Mouse (Mus musculus) forebrain, embryonic 11.5 days (tissue): ENCODE data around the gene Camkv. TPM values are rescaled to one million over a fixed set of nuclear protein-coding genes. Genes with fewer than 3 reads are reported as not detected.

ENCODE experiments used
- ATAC-seq: fragments of 200-750 bp; cut with Nextera tagmentation; replicated peaks from 2 replicates; pipeline ENCODE4 v1.8.0; 2017; ENCODE audit warnings: moderate TSS enrichment; ENCODE audit not compliant: low FRiP score
- DNase-seq: peaks from one replicate; pipeline ENCODE4 v3.0.0-alpha.2; 2017; ENCODE audit warnings: low spot score
- H3K27ac ChIP-seq: fragments of 300-500 bp; sonication (generic); 2 replicates; pipeline ENCODE4 v1.5.1; 2014; ENCODE audit warnings: low read depth, low read length
- H3K27me3 ChIP-seq: fragments of 300-500 bp; sonication (generic); 2 replicates; pipeline ENCODE4 v1.6.1; 2014; ENCODE audit warnings: mild to moderate bottlenecking, low read length, mixed read lengths; ENCODE audit not compliant: control insufficient read depth, insufficient read depth
- H3K36me3 ChIP-seq: fragments of 300-500 bp; sonication (generic); 2 replicates; pipeline ENCODE4 v1.6.1; 2014; ENCODE audit warnings: mild to moderate bottlenecking, low read length, moderate library complexity, mixed read lengths; ENCODE audit not compliant: control insufficient read depth, insufficient read depth
- H3K4me1 ChIP-seq: fragments of 300-500 bp; sonication (generic); replicated peaks from 2 replicates; pipeline ENCODE4 v1.6.1; 2014; ENCODE audit warnings: low read length, mixed read lengths; ENCODE audit not compliant: control insufficient read depth, insufficient read depth
- H3K4me2 ChIP-seq: fragments of 300-500 bp; sonication (generic); 2 replicates; pipeline ENCODE4 v1.6.1; 2014; ENCODE audit warnings: low read depth, mild to moderate bottlenecking, low read length, moderate library complexity, mixed read lengths; ENCODE audit not compliant: severe bottlenecking
- H3K4me3 ChIP-seq: fragments of 300-500 bp; sonication (generic); 2 replicates; pipeline ENCODE4 v1.5.1; 2014; ENCODE audit warnings: low read depth, low read length
- H3K9ac ChIP-seq: fragments of 300-500 bp; sonication (generic); 2 replicates; pipeline ENCODE4 v1.6.1; 2014; ENCODE audit warnings: low read length
- H3K9me3 ChIP-seq: fragments of 300-500 bp; sonication (generic); 2 replicates; pipeline ENCODE4 v1.6.1; 2016; ENCODE audit warnings: low read length, mixed read lengths; ENCODE audit not compliant: control insufficient read depth
- WGBS: fragments of 180-500 bp; shearing (Covaris S2); extraction: QIAGEN DNeasy Blood & Tissue Kit; methylation state at CpG from one replicate; pipeline ENCODE4 v1.1.7; 2014; 5-methylcytosine and 5-hydroxymethylcytosine counted together
- polyA plus RNA-seq: library from polyadenylated mRNA; unstranded; fragments of >200 nt; fragmentation: Nextera tagmentation; extraction: Ambion mirVana; gene quantifications from 2 replicates; pipeline ENCODE4 v1.2.1, GENCODE M21; 2014

Camkv gene
- 7.4 and 8.0 TPM in 2 replicates for polyA plus RNA-seq

DNA sequence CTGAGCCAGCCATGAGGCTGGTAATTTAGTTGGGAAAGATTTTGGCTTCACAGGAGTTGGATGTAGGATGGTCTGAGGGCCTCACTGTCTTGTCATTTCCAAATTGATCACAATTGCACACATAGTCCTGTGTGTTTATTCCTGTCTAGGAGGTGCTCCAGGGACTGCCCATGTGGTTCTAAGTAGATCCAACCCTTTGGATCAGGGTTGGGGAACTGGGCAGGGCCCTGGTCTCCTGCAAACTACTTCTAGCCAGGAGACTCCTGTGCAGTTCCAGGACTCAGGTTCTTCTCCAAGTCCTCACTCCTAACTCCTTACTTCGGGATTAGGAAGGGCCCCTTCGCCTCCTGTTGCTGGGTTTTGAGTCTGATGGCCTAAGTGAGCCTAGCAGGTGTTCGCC is at the start of gene Camkv:
Gene Camkv (plus strand): TSS at position 301 of the 400 bp plus-strand sequence.
- Histone ChIP-seq H3K27ac (no peak within 1 kb of the TSS), H3K27me3 (no peaks in the 10 kb centered on the region), H3K9me3 (no peaks in the 10 kb centered on the region), H3K4me3 (peak within 1 kb of the TSS; percentile 52), H3K9ac (peak within 1 kb of the TSS; percentile 67), H3K36me3 (no peaks in the 10 kb centered on the region), H3K4me1 (peaks cover 13% of the 10 kb centered on the region; the same call in 1 of the 2 replicates), H3K4me2 (peak within 1 kb of the TSS; percentile 98)
- 8% methylated on average over 3 of the region's 3 CpGs for WGBS
- ATAC-seq = no peak
- no peak for DNase-seq

DNA sequence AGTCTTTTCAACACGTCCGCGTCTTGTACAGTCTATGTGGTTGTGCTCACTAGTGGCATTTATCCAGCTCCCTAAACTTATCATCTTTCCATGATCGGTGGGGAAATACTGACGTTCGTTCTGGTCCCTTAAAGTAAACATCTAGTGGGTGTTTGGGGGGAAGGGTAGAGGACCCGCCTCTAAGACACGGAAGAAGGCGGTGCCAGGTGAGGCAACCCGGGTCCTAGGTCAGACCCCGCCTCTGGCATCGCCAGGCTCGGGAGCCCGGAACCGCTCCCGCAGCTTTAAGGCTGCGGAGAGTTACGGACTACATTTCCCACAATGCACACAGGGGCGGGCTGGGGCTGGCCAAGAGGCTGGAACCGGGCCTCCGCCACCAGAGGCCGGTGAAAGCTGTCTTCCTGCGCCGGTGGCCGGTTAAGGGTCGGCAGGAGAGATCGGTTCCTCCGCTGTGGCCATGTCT is 47.6 kb upstream of the Camkv start, which contains the start of gene Mon1a:
Gene Mon1a (plus strand): TSS at position 348 of the 463 bp plus-strand sequence.
- Histone ChIP-seq H3K27me3 (peaks cover 2% of the 10 kb centered on the region), H3K36me3 (no peaks in the 10 kb centered on the region), H3K4me3 (peak within 1 kb of the TSS; percentile 70), H3K9me3 (no peaks in the 10 kb centered on the region), H3K27ac (no peak within 1 kb of the TSS), H3K4me2 (peak within 1 kb of the TSS; percentile 90), H3K4me1 (no peaks in the 10 kb centered on the region; the same call in 1 of the 2 replicates), H3K9ac (peak within 1 kb of the TSS; percentile 75)
- under 1% methylated on average over 28 of the region's 28 CpGs for WGBS
- DNase-seq (peak; percentile 87), ATAC-seq (peak; percentile 96)

DNA sequence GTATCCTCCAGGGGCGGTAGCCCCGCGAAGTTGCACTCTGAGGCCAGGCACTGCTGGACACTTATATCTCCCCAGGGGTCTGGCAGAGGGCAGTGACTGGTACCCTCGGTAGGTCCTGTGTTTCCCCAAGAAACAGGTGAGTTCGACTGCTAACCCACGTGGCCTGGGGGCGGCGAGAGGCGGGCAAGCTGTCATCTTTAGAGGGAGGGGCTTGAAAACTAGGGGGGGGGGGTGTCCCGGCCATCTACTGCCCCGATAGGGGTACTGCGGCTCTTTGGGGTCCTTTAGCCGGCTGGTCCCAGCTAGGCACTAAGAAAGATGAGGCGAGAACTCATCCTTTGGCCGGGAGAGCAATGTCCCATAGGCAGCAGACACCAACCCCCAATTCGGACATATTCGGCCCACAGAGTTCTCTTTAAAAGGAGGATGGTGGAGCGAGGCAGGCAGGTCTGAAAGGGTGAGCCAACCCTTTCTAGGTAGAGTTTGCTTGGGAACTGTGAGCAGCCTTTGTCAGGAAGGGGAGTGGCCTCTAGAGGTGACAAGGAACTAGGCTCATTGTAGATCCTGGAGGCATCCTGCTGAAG is 47.1 kb upstream of the Camkv start:
- peak; percentile 55 for ATAC-seq
- DNase-seq = peak; percentile 74
- Histone ChIP-seq H3K4me1 (no peaks in the 10 kb centered on the region; the same call in 1 of the 2 replicates), H3K36me3 (no peaks in the 10 kb centered on the region), H3K27ac (no peak overlapping the region), H3K4me3 (peak overlapping the region; percentile 70), H3K4me2 (peak overlapping the region; percentile 90), H3K9me3 (no peaks in the 10 kb centered on the region), H3K27me3 (peaks cover 2% of the 10 kb centered on the region), H3K9ac (peak overlapping the region; percentile 75)
- 0% methylated on average over 18 of the region's 18 CpGs for WGBS

DNA sequence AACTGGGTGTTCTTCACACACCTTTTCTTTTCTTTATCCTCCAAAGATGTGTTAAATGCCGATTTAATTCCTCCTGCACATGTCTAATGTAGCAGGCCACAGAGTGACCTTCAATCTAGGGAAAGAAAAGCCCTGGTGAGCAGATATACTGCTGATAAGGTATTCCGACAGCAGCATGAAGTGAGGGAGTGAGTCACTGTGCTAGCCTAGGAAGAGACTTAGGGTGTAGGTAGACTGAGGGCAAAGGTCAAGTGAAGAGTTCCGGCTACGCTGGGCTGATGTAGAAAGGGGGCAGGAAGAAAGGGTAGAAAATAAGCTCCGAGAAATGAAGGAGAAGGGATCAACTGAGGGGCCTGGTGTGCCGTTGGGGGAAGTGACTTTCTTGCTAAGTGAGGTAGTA is 45.2 kb upstream of the Camkv start:
- Histone ChIP-seq H3K27ac (no peak overlapping the region), H3K9me3 (no peaks in the 10 kb centered on the region), H3K27me3 (peaks cover 2% of the 10 kb centered on the region), H3K4me3 (no peak overlapping the region), H3K4me1 (no peaks in the 10 kb centered on the region; the same call in 1 of the 2 replicates), H3K9ac (no peak overlapping the region), H3K4me2 (no peak overlapping the region), H3K36me3 (no peaks in the 10 kb centered on the region)
- WGBS = 91% methylated on average over 6 of the region's 6 CpGs
- ATAC-seq (no peak), DNase-seq (no peak)

DNA sequence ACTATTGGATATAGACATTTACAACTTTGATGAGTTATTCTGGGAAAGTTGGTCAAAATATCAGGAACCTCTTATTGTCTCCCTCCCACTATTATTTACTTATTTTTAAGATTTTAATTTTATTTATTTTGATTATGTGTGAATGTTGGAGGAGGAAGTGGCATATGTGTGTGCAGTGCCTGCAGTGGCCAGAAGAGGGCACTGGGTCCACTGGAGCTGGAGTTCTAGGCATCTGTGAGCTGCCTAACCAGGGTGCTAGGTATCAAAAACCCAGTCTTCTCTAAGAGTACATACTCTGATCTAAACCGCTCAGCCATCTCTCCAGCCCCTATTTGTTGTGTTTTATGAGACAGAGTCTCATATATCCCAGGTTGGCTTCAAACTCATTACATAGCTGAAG is 44.5 kb upstream of the Camkv start:
- Histone ChIP-seq H3K4me3 (no peak overlapping the region), H3K27me3 (peaks cover 2% of the 10 kb centered on the region), H3K36me3 (no peaks in the 10 kb centered on the region), H3K27ac (no peak overlapping the region), H3K4me2 (no peak overlapping the region), H3K9me3 (no peaks in the 10 kb centered on the region), H3K4me1 (no peaks in the 10 kb centered on the region; the same call in 1 of the 2 replicates), H3K9ac (no peak overlapping the region)
- DNase-seq (no peak), ATAC-seq (no peak)
- WGBS = 100% methylated on average over 1 of the region's 1 CpGs

DNA sequence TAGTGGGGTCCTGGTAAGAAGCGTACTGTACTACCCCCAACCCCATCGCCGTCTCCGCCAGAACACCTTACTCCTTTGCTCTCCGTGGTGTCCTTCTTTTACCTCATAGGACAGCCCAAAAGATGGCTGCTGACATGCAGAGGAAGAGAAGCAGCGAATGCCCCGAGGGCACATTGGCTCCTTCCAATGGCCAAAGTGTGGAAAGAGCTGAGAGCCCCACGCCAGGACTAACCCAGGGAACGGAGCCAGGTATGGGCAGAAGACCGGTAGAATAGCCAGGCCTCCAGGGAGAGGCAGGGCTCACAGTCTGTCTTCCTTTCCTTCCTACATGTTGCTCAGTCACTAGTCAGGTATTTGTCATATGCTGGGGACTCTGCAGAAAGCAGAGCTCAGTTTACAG is 36.9 kb upstream of the Camkv start:
- DNase-seq (no peak), ATAC-seq (no peak)
- Histone ChIP-seq H3K4me2 (no peak overlapping the region), H3K4me3 (no peak overlapping the region), H3K9ac (no peak overlapping the region), H3K27me3 (peaks cover 18% of the 10 kb centered on the region), H3K4me1 (peaks cover 4% of the 10 kb centered on the region; the same call in 1 of the 2 replicates), H3K9me3 (no peaks in the 10 kb centered on the region), H3K27ac (no peak overlapping the region), H3K36me3 (no peaks in the 10 kb centered on the region)
- 89% methylated on average over 10 of the region's 10 CpGs for WGBS

DNA sequence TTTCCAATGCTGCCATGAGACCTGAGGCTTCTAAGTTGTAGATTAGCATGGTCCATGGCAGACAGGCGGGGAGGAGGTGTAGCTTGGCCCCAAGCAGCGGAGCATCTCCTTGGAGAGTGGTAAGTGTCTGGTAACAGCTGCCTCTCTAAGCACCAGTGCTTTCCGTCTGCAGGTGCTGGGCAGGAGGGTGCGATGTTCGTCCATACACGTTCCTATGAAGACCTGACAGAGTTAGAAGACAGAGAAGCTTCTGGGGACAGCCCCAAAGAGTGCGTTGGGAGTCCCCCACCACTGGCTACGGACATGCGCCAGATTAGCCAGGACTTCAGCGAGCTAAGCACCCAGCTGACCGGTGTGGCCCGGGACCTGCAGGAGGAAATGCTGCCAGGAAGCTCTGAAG is 35.6 kb upstream of the Camkv start:
- Histone ChIP-seq H3K4me3 (no peak overlapping the region), H3K27ac (no peak overlapping the region), H3K27me3 (peaks cover 18% of the 10 kb centered on the region), H3K9me3 (no peaks in the 10 kb centered on the region), H3K36me3 (no peaks in the 10 kb centered on the region), H3K4me1 (peaks cover 4% of the 10 kb centered on the region; the same call in 1 of the 2 replicates), H3K4me2 (no peak overlapping the region), H3K9ac (no peak overlapping the region)
- no peak for DNase-seq
- no peak for ATAC-seq
- 71% methylated on average over 12 of the region's 12 CpGs for WGBS

DNA sequence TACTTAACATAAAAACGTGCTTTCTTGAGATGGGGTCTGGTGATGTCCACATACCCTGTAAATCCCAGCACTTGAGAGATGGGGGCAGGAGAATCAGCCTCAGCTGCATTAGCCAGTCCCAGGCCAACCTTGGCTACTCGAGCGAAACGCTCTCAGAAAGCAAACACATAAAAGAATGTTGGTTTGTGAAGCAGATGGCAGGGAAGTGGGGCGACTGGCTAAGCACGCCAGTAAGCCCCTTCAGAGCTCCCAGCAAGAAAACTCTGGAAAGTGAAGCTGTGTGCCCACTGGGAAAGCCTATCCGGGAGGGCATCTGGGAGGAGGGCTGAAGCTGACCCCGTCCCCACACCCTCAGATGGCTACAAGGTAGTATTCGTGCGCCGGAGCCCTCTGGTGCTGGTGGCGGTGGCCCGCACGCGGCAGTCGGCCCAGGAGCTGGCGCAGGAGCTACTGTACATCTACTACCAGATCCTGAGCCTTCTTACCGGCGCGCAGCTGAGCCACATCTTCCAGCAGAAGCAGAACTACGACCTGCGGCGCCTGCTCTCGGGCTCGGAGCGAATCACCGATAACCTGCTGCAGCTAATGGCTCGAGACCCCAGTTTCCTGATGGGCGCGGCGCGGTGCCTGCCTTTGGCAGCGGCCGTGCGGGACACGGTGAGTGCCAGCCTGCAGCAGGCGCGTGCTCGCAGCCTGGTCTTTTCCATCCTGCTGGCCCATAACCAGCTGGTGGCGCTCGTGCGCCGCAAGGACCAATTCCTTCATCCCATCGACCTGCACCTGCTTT is 34.4 kb upstream of the Camkv start:
- Histone ChIP-seq H3K4me1 (peaks cover 4% of the 10 kb centered on the region; the same call in 1 of the 2 replicates), H3K9ac (peak overlapping the region; percentile 57), H3K27me3 (peaks cover 18% of the 10 kb centered on the region), H3K4me3 (peak overlapping the region; percentile 29), H3K36me3 (no peaks in the 10 kb centered on the region), H3K27ac (no peak overlapping the region), H3K4me2 (peak overlapping the region; percentile 69), H3K9me3 (no peaks in the 10 kb centered on the region)
- ATAC-seq = peak; percentile 59
- DNase-seq = peak; percentile 90
- WGBS = 3% methylated on average over 44 of the region's 44 CpGs
